Mouse (Mus musculus) embryonic fibroblast, embryonic 13.5 days (primary cell): ENCODE measurements around the gene Ppard. TPM values are rescaled to one million over a fixed set of nuclear protein-coding genes. Genes with fewer than 3 reads are reported as not detected.

ENCODE experiments used
- H3K27ac ChIP-seq: 2 replicates; pipeline ENCODE4 v1.5.1; 2012; ENCODE audit warnings: low read length, control low read depth, inconsistent platforms; ENCODE audit not compliant: insufficient read depth
- H3K4me1 ChIP-seq: 2 replicates; pipeline ENCODE4 v1.6.1; 2011; ENCODE audit warnings: low read length; ENCODE audit not compliant: control insufficient read depth, insufficient read depth
- H3K4me3 ChIP-seq: 2 replicates; pipeline ENCODE4 v1.5.1; 2011; ENCODE audit warnings: mild to moderate bottlenecking, control low read depth, low read length; ENCODE audit not compliant: insufficient read depth
- CTCF ChIP-seq: IDR thresholded peaks from 2 replicates; pipeline ENCODE4 v1.5.1; 2011; ENCODE audit warnings: mild to moderate bottlenecking, control low read depth, low read length, moderate library complexity, borderline replicate concordance; ENCODE audit not compliant: insufficient read depth
- POLR2A ChIP-seq: IDR thresholded peaks from 2 replicates; pipeline ENCODE4 v1.6.1; 2011; ENCODE audit warnings: low read depth, mild to moderate bottlenecking, control low read depth, low read length, moderate library complexity
- polyA plus RNA-seq: library from polyadenylated mRNA; stranded (reverse); fragments of >200 nt; gene quantifications from 2 replicates; pipeline ENCODE4 v1.2.4, GENCODE M21; 2011; ENCODE audit warnings: low read depth; ENCODE audit not compliant: missing spikeins, insufficient read length

Gene Ppard
- polyA plus RNA-seq, 1 experiment = 31.6 TPM

DNA sequence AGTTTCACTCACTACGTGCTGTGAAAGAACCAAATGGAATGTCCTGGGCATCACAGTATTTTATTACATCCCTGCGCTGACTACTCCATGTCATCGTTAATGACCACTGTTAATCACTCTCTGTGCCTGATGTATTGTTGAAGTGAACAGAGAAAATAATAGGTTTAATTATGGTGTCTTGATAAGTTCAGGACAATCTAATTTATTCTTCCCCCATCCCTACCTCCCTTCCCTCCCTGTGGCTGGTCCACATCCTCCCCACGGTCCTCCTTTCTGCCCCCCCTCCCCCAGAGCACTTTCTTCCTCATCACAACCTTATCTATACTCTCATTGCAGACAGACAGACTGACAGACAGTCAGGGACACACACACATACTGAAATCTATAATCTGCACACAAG, 22.3 kb downstream of the Ppard start:
- H3K27ac ChIP-seq = no peak overlapping the region
- H3K4me3 ChIP-seq = no peak overlapping the region
- TF ChIP-seq CTCF (no peak), POLR2A (no peak)
- H3K4me1 ChIP-seq = peaks cover 19% of the 10 kb centered on the region

GRCm38 (mm10) chr17:28255651-28256050, 23.2 kb downstream of the Ppard start:
- peaks cover 19% of the 10 kb centered on the region for H3K4me1 ChIP-seq
- H3K4me3 ChIP-seq = no peak overlapping the region
- peak overlapping the region; percentile 75; the same call in 1 of the 2 replicates for H3K27ac ChIP-seq
- TF ChIP-seq CTCF = no peak
- no peak for TF ChIP-seq POLR2A

- Histone ChIP-seq H3K27ac (peak overlapping the region; percentile 75), H3K4me1 (peaks cover 16% of the 10 kb centered on the region), H3K4me3 (no peak overlapping the region)
- TF ChIP-seq CTCF = no peak
- no peak for TF ChIP-seq POLR2A
These were observed 24.3 kb downstream of the Ppard start for GRCm38 (mm10) chr17:28256651-28257328.

- Histone ChIP-seq H3K4me3 (no peak overlapping the region), H3K4me1 (peaks cover 16% of the 10 kb centered on the region), H3K27ac (no peak overlapping the region)
- TF ChIP-seq CTCF (no peak), POLR2A (no peak)
These were observed 25.8 kb downstream of the Ppard start for GRCm38 (mm10) chr17:28258325-28258724.

DNA sequence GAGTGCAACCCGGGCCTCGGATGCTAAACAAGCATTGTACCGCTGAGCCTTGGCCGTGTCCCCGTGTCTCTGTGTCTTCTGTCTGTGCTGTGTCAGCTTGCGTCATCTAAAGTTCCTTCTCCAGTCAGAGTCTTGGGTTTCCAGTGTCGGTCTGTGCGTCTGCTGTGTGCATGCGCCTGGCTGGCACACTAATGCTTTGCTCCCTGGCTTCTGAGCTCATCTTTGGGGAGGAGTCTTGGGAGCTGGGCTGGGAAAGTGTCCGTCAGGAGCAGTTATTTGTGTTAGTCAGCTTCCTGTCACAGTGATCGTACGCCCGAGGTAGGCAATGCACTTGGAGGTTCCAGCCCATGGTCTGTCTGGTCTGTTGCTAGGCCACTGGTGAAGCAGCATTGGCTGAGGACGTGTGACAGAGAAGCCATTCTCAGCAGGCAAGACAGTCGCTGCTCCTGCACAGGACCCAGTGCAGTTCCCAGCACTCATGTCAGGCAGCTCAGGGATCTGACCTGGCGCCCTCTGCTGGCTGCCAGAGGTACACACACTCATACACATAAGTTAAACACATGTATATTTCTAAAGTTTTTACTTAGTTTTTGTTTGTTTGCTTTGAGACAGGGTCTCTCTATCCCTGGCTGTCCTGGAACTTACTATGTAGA, 27.5 kb downstream of the Ppard start:
- no peak overlapping the region for H3K4me3 ChIP-seq
- peaks cover 14% of the 10 kb centered on the region for H3K4me1 ChIP-seq
- peak; percentile 62 for TF ChIP-seq CTCF
- no peak for TF ChIP-seq POLR2A
- H3K27ac ChIP-seq = no peak overlapping the region

DNA sequence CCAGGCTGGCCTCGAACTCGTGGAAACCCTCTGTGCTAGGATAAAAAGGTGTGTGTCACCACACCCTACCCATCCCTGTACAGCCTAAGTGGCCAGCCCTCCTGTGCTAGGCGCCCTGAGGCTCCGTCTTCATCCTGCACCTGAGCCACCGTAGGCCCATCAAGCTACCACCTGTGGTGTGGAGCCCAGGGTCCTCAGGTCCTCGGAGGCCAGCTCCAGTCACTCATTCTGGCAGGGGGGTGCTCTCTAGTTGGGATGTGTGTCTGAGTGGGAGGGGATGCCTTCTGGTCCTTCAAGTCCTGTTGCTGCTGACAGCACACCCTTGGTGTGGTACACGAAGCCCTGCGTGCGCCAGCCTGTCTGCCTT, 28.0 kb downstream of the Ppard start:
- TF ChIP-seq CTCF = no peak
- TF ChIP-seq POLR2A = no peak
- H3K27ac ChIP-seq = no peak overlapping the region
- H3K4me3 ChIP-seq = no peak overlapping the region
- H3K4me1 ChIP-seq = peaks cover 14% of the 10 kb centered on the region

DNA sequence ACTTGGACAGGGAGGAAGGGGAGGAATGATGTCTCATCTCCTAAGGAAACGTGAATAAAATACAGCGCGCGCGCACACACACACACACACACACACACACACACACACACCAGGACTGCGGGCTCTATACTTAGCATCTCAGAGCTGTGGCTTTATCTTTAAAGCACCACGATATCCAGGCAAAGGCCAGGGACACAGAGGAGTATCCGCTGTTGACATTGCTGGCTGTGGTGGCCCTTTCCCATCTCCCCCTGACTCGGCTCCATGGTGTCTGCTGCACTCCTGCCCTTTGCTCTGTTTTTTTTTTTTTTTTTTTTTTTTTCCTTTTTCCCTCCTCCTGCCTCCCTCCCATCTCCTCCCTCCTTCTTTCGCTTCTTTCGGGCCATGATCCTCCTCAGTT, 29.3 kb downstream of the Ppard start:
- no peak overlapping the region for H3K4me3 ChIP-seq
- TF ChIP-seq CTCF (no peak), POLR2A (no peak)
- peaks cover 8% of the 10 kb centered on the region for H3K4me1 ChIP-seq
- H3K27ac ChIP-seq = no peak overlapping the region

- Histone ChIP-seq H3K4me1 (no peaks in the 10 kb centered on the region), H3K4me3 (no peak overlapping the region), H3K27ac (no peak overlapping the region)
- TF ChIP-seq CTCF (no peak), POLR2A (no peak)
These were observed 30.8 kb downstream of the Ppard start for GRCm38 (mm10) chr17:28263181-28263894.

DNA sequence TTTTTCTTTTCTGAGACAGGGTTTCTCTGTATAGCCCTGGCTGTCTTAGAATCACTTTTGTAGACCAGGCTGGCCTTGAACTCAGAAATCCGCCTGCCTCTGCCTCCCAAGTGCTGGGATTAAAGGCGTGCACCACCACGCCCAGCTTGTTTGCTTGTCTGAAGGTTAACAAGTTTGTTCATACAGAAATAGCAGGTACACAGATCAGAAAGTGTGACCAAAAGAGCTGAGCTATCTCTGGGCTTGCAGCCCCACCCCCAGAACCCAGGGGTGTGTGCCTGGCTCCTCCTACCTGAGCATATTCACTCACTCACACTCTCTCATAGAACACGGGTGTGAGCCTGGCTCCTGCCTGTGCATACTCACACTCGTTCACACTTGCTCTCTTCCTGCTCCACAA, 34.8 kb downstream of the Ppard start:
- TF ChIP-seq POLR2A (no peak), CTCF (no peak)

DNA sequence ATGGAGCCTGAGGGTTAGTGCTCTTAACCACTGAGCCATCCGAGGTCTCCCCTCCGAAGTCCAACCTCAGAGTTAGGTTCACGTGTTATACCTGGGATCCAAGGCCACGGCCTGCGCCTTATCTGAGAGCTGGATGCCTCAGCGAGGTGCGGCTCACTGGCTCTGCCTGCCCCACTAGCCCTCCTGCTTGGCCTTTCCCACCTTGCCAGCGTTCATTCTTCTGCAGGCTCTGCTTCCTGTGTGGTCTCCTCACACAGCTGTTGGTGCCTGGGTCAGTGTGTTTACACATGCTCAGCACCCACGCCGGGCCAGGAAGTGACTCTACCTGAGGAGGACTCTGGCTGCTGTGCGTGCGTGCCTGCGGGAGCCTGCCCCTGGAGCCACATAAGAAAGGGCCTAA, 37.7 kb downstream of the Ppard start:
- Histone ChIP-seq H3K4me3 (no peak overlapping the region), H3K4me1 (no peaks in the 10 kb centered on the region), H3K27ac (no peak overlapping the region)
- TF ChIP-seq POLR2A (no peak), CTCF (no peak)

More for the DNA sequence above, 34.8 kb downstream of the Ppard start:
- H3K4me1 ChIP-seq = no peaks in the 10 kb centered on the region
- no peak overlapping the region for H3K27ac ChIP-seq
- no peak overlapping the region for H3K4me3 ChIP-seq

- no peak for TF ChIP-seq POLR2A
- no peak for TF ChIP-seq CTCF
- Histone ChIP-seq H3K4me1 (no peaks in the 10 kb centered on the region), H3K4me3 (no peak overlapping the region), H3K27ac (no peak overlapping the region)
These were observed 39.2 kb downstream of the Ppard start for GRCm38 (mm10) chr17:28271537-28272266.
